Mouse (Mus musculus) liver, adult (tissue): ENCODE results near the gene Ino80d.

Experiments used
- GATA4 ChIP-seq: IDR thresholded peaks from 2 replicates; pipeline ENCODE4 v1.6.1; 2014; ENCODE audit warnings: mild to moderate bottlenecking, low read length; ENCODE audit not compliant: insufficient replicate concordance

The Ino80d gene

GRCm38 (mm10) chr1:63114136-63114781 is at the start of gene Ino80d:
Ino80d (minus strand) TSS chr1:63114667.
- no peak for TF ChIP-seq GATA4

DNA sequence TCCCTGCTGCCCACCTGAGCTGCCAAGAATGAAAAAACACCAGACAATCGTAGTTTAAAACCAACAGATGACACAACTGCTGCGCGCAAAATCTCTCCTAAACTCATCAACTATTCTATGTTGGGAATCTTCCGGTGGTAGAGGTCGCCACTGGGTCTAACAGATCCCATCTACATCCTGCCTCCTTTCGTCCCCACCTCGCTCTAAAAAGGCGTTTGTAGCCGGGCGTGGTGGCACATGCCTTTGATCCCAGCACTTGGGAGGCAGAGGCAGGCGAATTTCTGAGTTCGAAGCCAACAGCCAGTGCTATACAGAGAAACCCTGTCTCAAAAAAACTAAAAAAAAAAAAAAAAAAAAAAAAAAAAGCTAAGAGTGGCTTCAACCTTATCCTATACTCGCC is 25.8 kb upstream of the Ino80d start:
- TF ChIP-seq GATA4 = no peak

- no peak for TF ChIP-seq GATA4
Observed at GRCm38 (mm10) chr1:63137971-63138370, 23.5 kb upstream of the Ino80d start.

DNA sequence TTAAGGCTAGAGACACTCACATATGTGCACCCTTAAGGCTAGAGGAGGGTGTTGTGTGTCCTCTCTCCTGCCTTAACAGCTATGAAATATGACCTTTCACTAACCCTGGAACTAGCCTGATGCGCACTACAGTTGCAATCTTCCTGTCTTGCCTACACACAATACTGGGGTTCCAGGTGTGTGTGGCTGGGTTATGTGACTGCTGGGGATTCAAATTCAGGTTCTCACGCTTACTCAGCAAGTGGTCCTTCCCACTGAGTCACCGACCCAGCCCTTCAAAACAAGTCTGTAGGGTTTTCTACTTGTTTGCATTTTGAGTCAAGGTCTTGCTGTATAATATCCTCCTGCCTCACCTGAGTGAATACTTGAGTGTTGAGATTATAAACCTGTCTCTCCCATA is 20.1 kb upstream of the Ino80d start:
- TF ChIP-seq GATA4 = no peak

- TF ChIP-seq GATA4 = no peak
Observed at GRCm38 (mm10) chr1:63131766-63132165, 17.3 kb upstream of the Ino80d start.

DNA sequence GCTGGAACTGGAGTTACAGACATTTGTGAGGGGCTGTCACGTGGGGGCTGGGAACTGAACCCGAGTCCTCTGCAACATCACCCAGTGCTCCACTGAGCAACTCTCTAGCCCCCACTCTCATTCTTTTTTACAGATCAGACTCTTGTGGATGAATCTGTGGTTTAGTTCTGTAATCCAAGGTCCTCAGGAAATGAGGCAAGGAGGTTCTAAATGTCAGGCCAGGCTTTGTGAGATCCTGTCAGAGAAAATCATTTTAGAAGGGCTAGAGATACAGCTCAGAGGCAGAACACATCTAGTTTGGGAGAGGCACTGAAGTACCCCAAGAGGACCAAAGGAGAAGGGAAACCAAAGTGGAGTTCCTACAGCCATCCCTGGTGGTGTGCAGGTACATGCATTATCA is 16.4 kb upstream of the Ino80d start:
- no peak for TF ChIP-seq GATA4

DNA sequence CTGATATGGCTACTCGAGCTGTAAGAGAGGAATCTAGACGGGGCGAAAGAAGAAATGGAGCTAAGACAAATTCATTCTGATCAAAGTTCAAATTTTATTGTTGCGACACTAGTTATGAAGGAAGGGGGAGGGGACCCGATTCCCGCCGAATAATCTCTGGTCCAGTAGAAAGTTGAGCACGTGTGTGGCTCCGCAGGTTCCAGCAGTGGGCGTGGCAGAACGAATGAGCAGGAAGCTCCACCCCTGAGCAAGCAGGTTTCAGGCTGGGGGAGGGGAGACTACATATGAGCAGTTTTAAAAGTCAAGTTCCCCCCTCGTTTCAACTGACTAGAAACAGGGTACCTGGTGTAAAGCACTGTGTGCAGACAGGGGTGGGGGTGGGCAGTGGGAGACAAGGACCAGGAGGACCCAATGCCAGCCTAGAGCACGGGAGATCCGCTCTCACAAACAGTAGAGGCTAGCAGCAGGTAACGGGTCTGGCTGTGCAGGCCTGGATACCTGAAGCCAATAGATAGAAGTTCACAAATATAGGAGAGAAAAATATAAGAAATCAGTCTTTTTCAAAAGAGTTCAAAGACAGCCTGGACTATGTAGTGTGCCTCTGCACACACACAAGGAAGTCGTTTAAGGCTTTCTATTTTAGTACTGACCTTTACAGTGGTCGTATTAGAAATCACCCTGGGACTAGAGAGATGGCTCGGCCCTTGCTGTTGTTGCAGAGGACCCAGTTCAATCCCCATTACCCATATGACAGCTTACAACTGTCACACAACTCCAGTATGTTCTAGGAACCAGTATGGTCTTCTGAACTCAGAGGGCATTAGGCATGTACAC is 15.6 kb upstream of the Ino80d start:
- no peak for TF ChIP-seq GATA4

DNA sequence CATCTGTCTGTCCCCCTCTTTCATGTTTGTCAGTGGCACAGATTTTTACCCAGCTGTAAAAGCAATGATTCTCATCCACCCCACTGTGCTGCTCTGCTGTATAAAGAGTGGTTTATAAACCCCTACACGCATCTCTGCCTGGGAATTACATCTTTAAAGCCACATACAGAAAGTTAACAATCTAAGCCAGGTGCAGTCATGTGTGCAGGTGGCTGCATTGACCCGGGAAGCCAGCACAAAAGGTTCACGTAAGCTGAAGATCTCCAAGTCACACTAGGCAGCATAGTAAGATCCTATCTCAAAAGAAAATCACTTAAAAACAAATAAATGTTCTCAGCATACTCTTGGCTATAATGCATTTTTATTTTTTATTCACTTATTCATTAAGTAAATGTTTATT is 14.8 kb upstream of the Ino80d start:
- no peak for TF ChIP-seq GATA4

- TF ChIP-seq GATA4 = no peak
Observed at GRCm38 (mm10) chr1:63126206-63126605, 11.7 kb upstream of the Ino80d start.

GRCm38 (mm10) chr1:63123823-63124450 is 9.5 kb upstream of the Ino80d start:
- no peak for TF ChIP-seq GATA4

DNA sequence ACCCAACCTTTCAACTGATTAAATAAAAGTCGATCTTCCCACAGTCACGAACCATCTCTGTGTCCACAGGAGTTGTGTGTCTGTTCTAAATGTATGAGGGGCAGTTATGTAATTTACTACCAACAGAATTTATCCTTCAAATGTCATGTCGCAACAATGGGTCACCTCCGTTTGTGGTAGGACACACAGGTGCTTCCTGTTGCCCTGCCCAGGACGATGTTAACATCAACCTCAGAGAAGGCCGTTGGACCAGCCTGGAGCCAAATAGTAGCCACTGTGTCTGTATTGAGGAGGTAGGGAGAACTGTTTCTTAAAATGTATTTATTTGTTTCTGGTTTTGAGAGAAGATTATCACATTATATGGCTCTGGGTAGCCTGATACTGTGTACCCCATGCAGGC is 7.5 kb upstream of the Ino80d start:
- TF ChIP-seq GATA4 = no peak

DNA sequence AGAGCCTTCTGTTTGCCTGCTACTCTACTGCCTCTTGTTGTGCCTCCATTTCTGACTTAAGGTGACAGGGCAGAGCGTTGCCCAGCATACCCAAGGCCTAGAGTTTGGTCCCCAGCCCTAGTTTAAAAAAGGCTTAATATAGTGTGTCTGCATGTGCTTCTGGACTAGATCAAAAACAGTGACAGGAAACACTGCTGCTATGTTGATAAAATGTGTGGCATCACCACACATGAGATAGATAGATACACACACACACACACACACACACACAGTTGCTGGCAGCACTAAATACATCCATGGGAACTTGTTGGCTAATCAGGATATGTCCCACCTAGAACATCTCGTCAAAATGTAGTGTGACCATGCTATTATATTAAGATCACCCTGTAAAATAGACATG is 5.9 kb upstream of the Ino80d start:
- TF ChIP-seq GATA4 = no peak

- TF ChIP-seq GATA4 = no peak
Observed at GRCm38 (mm10) chr1:63119675-63120074, 5.2 kb upstream of the Ino80d start.

DNA sequence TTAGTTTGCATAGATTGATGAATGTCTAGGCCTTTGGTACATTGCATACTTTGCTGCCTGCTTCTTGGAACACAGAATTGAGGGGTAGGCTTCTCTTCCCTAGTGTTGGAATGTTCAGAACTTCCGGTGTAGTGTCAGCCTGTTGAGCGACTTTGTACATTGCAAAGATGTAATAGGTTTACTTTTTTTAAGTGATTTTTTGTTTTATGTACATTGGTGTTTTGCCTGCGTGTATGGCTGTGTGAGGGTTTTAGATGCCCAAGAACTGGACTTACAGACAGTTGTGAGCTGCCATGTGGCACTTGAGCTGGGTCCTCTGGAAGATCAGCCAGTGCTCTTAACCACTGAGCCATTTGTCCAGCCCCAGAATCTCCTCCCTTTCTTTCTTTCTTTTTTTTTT is 1.1 kb upstream of the Ino80d start:
- no peak for TF ChIP-seq GATA4

DNA sequence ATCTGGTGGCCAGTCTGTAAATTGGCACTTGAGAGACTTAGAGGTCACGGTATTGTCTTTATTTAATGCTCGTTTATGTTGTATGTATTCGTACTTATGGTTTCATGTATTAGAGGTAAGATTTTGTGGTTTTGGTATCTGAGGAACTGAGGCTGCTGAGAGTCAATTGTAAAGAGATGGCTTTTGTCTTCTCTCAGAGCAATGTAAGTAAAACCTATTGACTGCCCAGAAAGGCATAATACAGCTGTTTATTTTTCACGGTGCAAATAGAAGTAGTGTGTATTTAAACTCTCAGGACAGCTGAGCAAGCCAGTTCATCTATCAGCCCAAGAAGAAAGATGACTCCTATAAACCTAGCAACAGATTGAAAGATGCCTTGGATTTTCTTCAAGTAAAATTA is 629 bp upstream of the Ino80d start:
- no peak for TF ChIP-seq GATA4
